Mouse (Mus musculus): ENCODE measurements around the gene Ms4a6c. TPM values are rescaled to one million over a fixed set of nuclear protein-coding genes. Genes with fewer than 3 reads are reported as not detected.
"Not testable (repeated sequence)": the region's sequence is repeated elsewhere in the genome, so short reads cannot be mapped to it uniquely, and the experiment has no call there.

The Ms4a6c gene
- polyA plus RNA-seq, 1 experiment from 2014 or later: 11.8 TPM

DNA sequence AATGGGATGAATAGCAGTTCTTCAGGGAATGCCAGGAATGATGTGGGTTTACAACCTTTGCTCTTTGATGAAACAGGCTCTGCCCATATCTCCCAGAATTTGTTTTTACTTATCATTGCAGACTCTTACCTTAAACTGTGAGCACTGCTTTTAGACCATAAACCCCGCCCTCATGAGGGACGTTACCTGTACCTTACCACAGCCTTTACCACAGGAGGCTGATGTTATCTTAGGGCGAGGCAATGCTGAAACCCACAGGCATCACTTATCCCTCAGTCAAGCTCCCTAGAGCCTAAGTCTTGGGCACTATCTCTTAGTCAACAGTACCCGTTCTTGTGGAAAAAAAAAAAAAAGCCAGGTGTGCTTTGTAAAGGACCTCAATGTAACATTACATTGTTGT lies 47.7 kb downstream of the Ms4a6c start:
- no peaks in the 10 kb centered on the region for H3K9me3 ChIP-seq (ENCODE audit: control insufficient read depth, low read length)
- no peaks in the 10 kb centered on the region for H3K4me1 ChIP-seq (ENCODE audit: control insufficient read depth, insufficient read depth, low read length)
- WGBS: 61% methylated on average over 4 of the region's 4 CpGs
- H3K4me2 ChIP-seq (ENCODE audit: low read depth, low read length): no peak overlapping the region
- H3K9ac ChIP-seq (ENCODE audit: low read depth, low read length): no peak overlapping the region
- DNase-seq (ENCODE audit: low spot score) (no peak), ATAC-seq (ENCODE audit: low read depth) (no peak)
- H3K36me3 ChIP-seq (ENCODE audit: control insufficient read depth, insufficient read depth, low read length): no peaks in the 10 kb centered on the region
- H3K4me3 ChIP-seq (ENCODE audit: low read depth, low read length): no peak overlapping the region
- no peak overlapping the region for H3K27ac ChIP-seq (replicated peaks; ENCODE audit: low read depth, low read length)
- H3K27me3 ChIP-seq (replicated peaks; ENCODE audit: control insufficient read depth, insufficient read depth, low read length): no peaks in the 10 kb centered on the region

DNA sequence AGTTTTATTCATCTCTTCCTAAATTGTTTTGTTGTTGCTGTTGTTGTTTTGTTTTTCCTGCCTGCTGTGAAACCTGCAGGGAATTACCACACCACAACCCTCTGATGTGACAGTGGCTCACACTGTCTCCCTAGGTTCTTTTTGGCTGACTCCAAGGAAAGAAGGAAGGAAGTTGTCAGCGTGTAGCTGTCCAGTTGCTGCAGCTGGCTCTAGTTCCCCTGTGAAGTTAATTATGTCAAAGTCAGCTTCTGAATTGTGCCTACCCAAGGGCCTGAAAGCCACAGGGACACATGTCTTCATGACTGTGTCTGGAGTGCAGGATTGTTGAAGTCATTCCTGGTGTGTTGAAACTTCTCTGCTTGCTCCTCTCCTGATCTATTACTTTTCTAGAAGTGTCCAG lies 48.2 kb downstream of the Ms4a6c start:
- WGBS: 37% methylated on average over 1 of the region's 1 CpGs
- H3K36me3 ChIP-seq (ENCODE audit: control insufficient read depth, insufficient read depth, low read length); H3K4me2 ChIP-seq (ENCODE audit: low read depth, low read length); H3K4me3 ChIP-seq (ENCODE audit: low read depth, low read length); H3K9me3 ChIP-seq (ENCODE audit: control insufficient read depth, low read length); H3K27me3 ChIP-seq (replicated peaks; ENCODE audit: control insufficient read depth, insufficient read depth, low read length); ATAC-seq (ENCODE audit: low read depth); DNase-seq (ENCODE audit: low spot score); H3K4me1 ChIP-seq (ENCODE audit: control insufficient read depth, insufficient read depth, low read length); H3K27ac ChIP-seq (replicated peaks; ENCODE audit: low read depth, low read length); H3K9ac ChIP-seq (ENCODE audit: low read depth, low read length): not testable (repeated sequence)

DNA sequence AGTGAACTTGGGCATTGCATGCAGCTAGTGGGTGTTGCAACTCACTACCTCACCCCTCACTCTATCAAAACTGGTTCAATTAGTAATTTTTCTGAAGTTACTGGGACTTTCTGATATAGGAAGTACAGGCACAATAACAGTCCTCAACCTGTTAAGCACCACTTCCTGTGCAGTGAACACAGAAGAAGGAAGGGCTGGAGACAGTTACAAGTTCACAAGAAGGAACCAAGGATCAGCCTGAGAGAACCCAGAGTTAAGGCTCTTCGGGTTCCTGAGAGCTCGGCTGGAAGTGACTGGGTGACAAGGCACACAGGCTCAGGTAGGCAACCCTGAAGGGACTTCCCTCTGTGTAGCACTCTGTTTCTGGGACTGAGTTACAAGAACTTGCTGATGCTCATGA lies 49.2 kb downstream of the Ms4a6c start:
- H3K4me1 ChIP-seq (ENCODE audit: control insufficient read depth, insufficient read depth, low read length); H3K4me2 ChIP-seq (ENCODE audit: low read depth, low read length); H3K27me3 ChIP-seq (replicated peaks; ENCODE audit: control insufficient read depth, insufficient read depth, low read length); DNase-seq (ENCODE audit: low spot score); ATAC-seq (ENCODE audit: low read depth); H3K9ac ChIP-seq (ENCODE audit: low read depth, low read length); H3K4me3 ChIP-seq (ENCODE audit: low read depth, low read length); H3K27ac ChIP-seq (replicated peaks; ENCODE audit: low read depth, low read length); H3K36me3 ChIP-seq (ENCODE audit: control insufficient read depth, insufficient read depth, low read length); H3K9me3 ChIP-seq (ENCODE audit: control insufficient read depth, low read length): not testable (repeated sequence)
- 63% methylated on average over 2 of the region's 2 CpGs for WGBS

DNA sequence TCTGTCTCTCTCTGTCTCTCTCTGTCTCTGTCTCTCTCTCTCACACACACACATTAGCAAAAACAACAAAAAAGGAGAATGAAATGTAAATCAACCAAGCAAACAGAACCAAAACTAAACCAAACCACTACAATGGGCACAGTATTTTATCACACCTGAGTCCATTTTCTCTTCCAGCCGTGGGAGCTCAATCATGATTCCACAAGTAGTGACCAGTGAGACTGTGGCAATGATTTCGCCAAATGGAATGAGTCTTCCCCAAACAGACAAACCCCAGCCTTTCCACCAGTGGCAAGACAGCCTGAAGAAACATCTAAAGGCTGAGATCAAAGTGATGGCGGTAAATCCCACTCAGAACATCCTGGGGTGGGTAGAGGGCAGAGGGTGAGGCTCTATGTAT lies 51.0 kb downstream of the Ms4a6c start:
- Histone ChIP-seq H3K36me3 (ENCODE audit: control insufficient read depth, insufficient read depth, low read length) (no peaks in the 10 kb centered on the region), H3K27me3 (replicated peaks; ENCODE audit: control insufficient read depth, insufficient read depth, low read length) (no peaks in the 10 kb centered on the region), H3K4me2 (ENCODE audit: low read depth, low read length) (no peak overlapping the region), H3K27ac (replicated peaks; ENCODE audit: low read depth, low read length) (no peak overlapping the region), H3K9ac (ENCODE audit: low read depth, low read length) (no peak overlapping the region), H3K9me3 (ENCODE audit: control insufficient read depth, low read length) (no peaks in the 10 kb centered on the region), H3K4me3 (ENCODE audit: low read depth, low read length) (no peak overlapping the region), H3K4me1 (ENCODE audit: control insufficient read depth, insufficient read depth, low read length) (no peaks in the 10 kb centered on the region)
- DNase-seq (ENCODE audit: low spot score) (no peak), ATAC-seq (ENCODE audit: low read depth) (no peak)
- 83% methylated on average over 3 of the region's 3 CpGs for WGBS

Other genes starting within 250 kb of the Ms4a6c start
- gene Ms4a12, start 236.9 kb upstream of the Ms4a6c start, polyA plus RNA-seq (2014; fragmentation: Nextera tagmentation; extraction: Ambion mirVana): not detected in 2 replicates
- not detected in 2 replicates for gene Ms4a1, start 203.1 kb upstream of the Ms4a6c start, polyA plus RNA-seq (2014; fragmentation: Nextera tagmentation; extraction: Ambion mirVana)
- gene Ms4a5, start 185.5 kb upstream of the Ms4a6c start, polyA plus RNA-seq (2014; fragmentation: Nextera tagmentation; extraction: Ambion mirVana): not detected in 2 replicates
- gene Ms4a14, start 154.9 kb upstream of the Ms4a6c start, polyA plus RNA-seq (2014; fragmentation: Nextera tagmentation; extraction: Ambion mirVana): 0.08 and 0.37 TPM in 2 replicates
- gene Ms4a7, start 133.2 kb upstream of the Ms4a6c start, polyA plus RNA-seq (2014; fragmentation: Nextera tagmentation; extraction: Ambion mirVana): 11.1 and 11.4 TPM in 2 replicates
- gene Ms4a4a, start 93.8 kb upstream of the Ms4a6c start, polyA plus RNA-seq (2014; fragmentation: Nextera tagmentation; extraction: Ambion mirVana): 5.2 and 7.1 TPM in 2 replicates
- gene Ms4a4c, start 64.6 kb upstream of the Ms4a6c start, polyA plus RNA-seq (2014; fragmentation: Nextera tagmentation; extraction: Ambion mirVana): 0.62 and 1.3 TPM in 2 replicates
- 0.14 and 0.17 TPM in 2 replicates for gene Ms4a4b, start 25.8 kb upstream of the Ms4a6c start, polyA plus RNA-seq (2014; fragmentation: Nextera tagmentation; extraction: Ambion mirVana)
- gene Gm8369, start 16.6 kb downstream of the Ms4a6c start, polyA plus RNA-seq (2014; fragmentation: Nextera tagmentation; extraction: Ambion mirVana): not detected in 2 replicates
- 10.5 and 12.2 TPM in 2 replicates for gene Ms4a6b, start 47.1 kb downstream of the Ms4a6c start, polyA plus RNA-seq (2014; fragmentation: Nextera tagmentation; extraction: Ambion mirVana)
- 1.1 and 1.5 TPM in 2 replicates for gene Ms4a4d, start 67.4 kb downstream of the Ms4a6c start, polyA plus RNA-seq (2014; fragmentation: Nextera tagmentation; extraction: Ambion mirVana)
- gene Ms4a6d, start 135.5 kb downstream of the Ms4a6c start, polyA plus RNA-seq (2014; fragmentation: Nextera tagmentation; extraction: Ambion mirVana): 7.4 and 9.3 TPM in 2 replicates
- 0.94 and 1.6 TPM in 2 replicates for gene Ms4a2, start 154.4 kb downstream of the Ms4a6c start, polyA plus RNA-seq (2014; fragmentation: Nextera tagmentation; extraction: Ambion mirVana)
- 0.36 TPM in 1 of 2 replicates, not detected in the other for gene Ms4a3, start 171.5 kb downstream of the Ms4a6c start, polyA plus RNA-seq (2014; fragmentation: Nextera tagmentation; extraction: Ambion mirVana)
- gene Oosp2, start 191.2 kb downstream of the Ms4a6c start, polyA plus RNA-seq (2014; fragmentation: Nextera tagmentation; extraction: Ambion mirVana): not detected in 2 replicates
- gene Oosp1, start 221.8 kb downstream of the Ms4a6c start, polyA plus RNA-seq (2014; fragmentation: Nextera tagmentation; extraction: Ambion mirVana): not detected in 2 replicates
- gene Oosp3, start 227.7 kb downstream of the Ms4a6c start, polyA plus RNA-seq (2014; fragmentation: Nextera tagmentation; extraction: Ambion mirVana): not detected in 2 replicates

Measured in embryonic facial prominence, embryonic 14.5 days (tissue).